Mouse (Mus musculus) testis, adult 2 months (tissue): ENCODE data around the gene Mrpl49.

Experiments
- CTCF ChIP-seq: fragments of 200-500 bp; IDR thresholded peaks from 2 replicates; pipeline ENCODE4 v1.5.1; 2012; ENCODE audit warnings: low read depth, mild to moderate bottlenecking, inconsistent platforms, low read length, moderate library complexity; ENCODE audit not compliant: control insufficient read depth, insufficient read depth, insufficient replicate concordance
- POLR2A ChIP-seq: fragments of 200-500 bp; IDR thresholded peaks from 2 replicates; pipeline ENCODE4 v1.6.1; 2012; ENCODE audit warnings: low read depth, mild to moderate bottlenecking, inconsistent platforms, low read length, moderate library complexity; ENCODE audit not compliant: control insufficient read depth

DNA sequence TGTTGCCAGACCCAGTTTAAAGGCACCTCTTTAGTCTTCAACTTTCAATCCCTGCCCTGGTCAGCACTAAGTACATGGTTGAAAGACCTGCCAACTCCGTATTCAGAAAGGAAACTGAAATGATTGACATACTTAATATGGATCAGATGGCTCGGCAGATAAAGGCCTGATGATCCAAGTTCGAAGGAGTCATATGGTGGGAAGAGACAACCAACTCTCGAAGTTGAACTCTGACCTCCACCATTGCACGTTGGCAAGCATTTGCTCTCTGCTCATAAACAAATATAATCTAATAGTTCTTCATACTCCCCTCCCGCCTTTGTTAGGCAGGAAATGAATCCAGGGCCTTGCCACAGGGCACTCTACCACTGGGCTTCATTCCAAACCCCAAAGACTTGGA lies 28.6 kb downstream of the Mrpl49 start:
- no peak for TF ChIP-seq CTCF
- no peak for TF ChIP-seq POLR2A
